Mouse (Mus musculus) B cell, adult 2 months (primary cell): ENCODE data around the gene Ncam1.

ENCODE experiments used
- DNase-seq, 2 experiments: peaks; one replicate each; pipeline ENCODE4 v3.0.0; 2022

Gene Ncam1

GRCm38 (mm10) chr9:49618266-49618665, 180.5 kb downstream of the Ncam1 start:
- no peak for DNase-seq

- DNase-seq, result no peak
These were observed 181.5 kb downstream of the Ncam1 start for GRCm38 (mm10) chr9:49617216-49617615.

GRCm38 (mm10) chr9:49612387-49612786, 186.3 kb downstream of the Ncam1 start:
- DNase-seq, result no peak

GRCm38 (mm10) chr9:49608191-49608590, 190.5 kb downstream of the Ncam1 start:
- DNase-seq, result no peak

GRCm38 (mm10) chr9:49606717-49607116, 192.0 kb downstream of the Ncam1 start:
- no peak for DNase-seq

GRCm38 (mm10) chr9:49606317-49606716, 192.4 kb downstream of the Ncam1 start:
- no peak for DNase-seq

GRCm38 (mm10) chr9:49605791-49606190, 192.9 kb downstream of the Ncam1 start:
- no peak for DNase-seq

GRCm38 (mm10) chr9:49605351-49605750, 193.4 kb downstream of the Ncam1 start:
- DNase-seq, result no peak

- no peak for DNase-seq
These were observed 197.5 kb downstream of the Ncam1 start for GRCm38 (mm10) chr9:49601215-49601614.

- no peak for DNase-seq
These were observed 202.9 kb downstream of the Ncam1 start for GRCm38 (mm10) chr9:49595635-49596348.

- DNase-seq, result no peak
These were observed 203.7 kb downstream of the Ncam1 start for GRCm38 (mm10) chr9:49594876-49595634.

GRCm38 (mm10) chr9:49593951-49594536, 204.7 kb downstream of the Ncam1 start:
- DNase-seq, result no peak

GRCm38 (mm10) chr9:49592006-49592405, 206.7 kb downstream of the Ncam1 start:
- DNase-seq, result no peak

- no peak for DNase-seq
These were observed 208.5 kb downstream of the Ncam1 start for GRCm38 (mm10) chr9:49590261-49590660.

- no peak for DNase-seq
These were observed 221.6 kb downstream of the Ncam1 start for GRCm38 (mm10) chr9:49577136-49577535.

GRCm38 (mm10) chr9:49571695-49572510, 226.8 kb downstream of the Ncam1 start:
- DNase-seq, result no peak

- no peak for DNase-seq
These were observed 227.7 kb downstream of the Ncam1 start for GRCm38 (mm10) chr9:49570731-49571694.

GRCm38 (mm10) chr9:49570033-49570660, 228.6 kb downstream of the Ncam1 start:
- no peak for DNase-seq

GRCm38 (mm10) chr9:49565846-49566245, 232.9 kb downstream of the Ncam1 start:
- DNase-seq, result no peak

- no peak for DNase-seq
These were observed 239.8 kb downstream of the Ncam1 start for GRCm38 (mm10) chr9:49558941-49559340.

GRCm38 (mm10) chr9:49551353-49551752, 247.4 kb downstream of the Ncam1 start:
- DNase-seq, result no peak
